Mouse (Mus musculus) liver, postnatal 0 days (tissue): ENCODE data around the gene Chit1. TPM values are rescaled to one million over a fixed set of nuclear protein-coding genes. Genes with fewer than 3 reads are reported as not detected.

ENCODE experiments used
- ATAC-seq: fragments of 200-750 bp; cut with Nextera tagmentation; 2 replicates; pipeline ENCODE4 v1.8.0; 2017; ENCODE audit warnings: mild to moderate bottlenecking, moderate library complexity
- DNase-seq: peaks from one replicate; pipeline ENCODE4 v3.0.0-alpha.2; 2016
- H3K27ac ChIP-seq: fragments of 300-500 bp; sonication (generic); 2 replicates; pipeline ENCODE4 v1.5.1; 2014; ENCODE audit warnings: antibody characterized with exemption, moderate library complexity, mild to moderate bottlenecking, low read depth
- H3K27me3 ChIP-seq: fragments of 300-500 bp; sonication (generic); 2 replicates; pipeline ENCODE4 v1.6.1; 2014; ENCODE audit warnings: low read length, control low read depth, mixed read lengths; ENCODE audit not compliant: insufficient read depth
- H3K36me3 ChIP-seq: fragments of 300-500 bp; sonication (generic); replicated peaks from 2 replicates; pipeline ENCODE4 v1.6.1; 2014; ENCODE audit warnings: mild to moderate bottlenecking, control low read depth, low read length, moderate library complexity, mixed read lengths; ENCODE audit not compliant: insufficient read depth
- H3K4me1 ChIP-seq: fragments of 300-500 bp; sonication (generic); 2 replicates; pipeline ENCODE4 v1.6.1; 2014; ENCODE audit warnings: antibody characterized with exemption, mild to moderate bottlenecking, control low read depth; ENCODE audit not compliant: insufficient read depth
- H3K4me2 ChIP-seq: fragments of 300-500 bp; sonication (generic); 2 replicates; pipeline ENCODE4 v1.6.1; 2014; ENCODE audit warnings: low read depth, mild to moderate bottlenecking, low read length, moderate library complexity, mixed read lengths
- H3K4me3 ChIP-seq: fragments of 300-500 bp; sonication (generic); 2 replicates; pipeline ENCODE4 v1.5.1; 2014; ENCODE audit warnings: low read depth, low read length
- H3K9ac ChIP-seq: fragments of 300-500 bp; sonication (generic); replicated peaks from 2 replicates; pipeline ENCODE4 v1.6.1; 2014; ENCODE audit warnings: mild to moderate bottlenecking, moderate library complexity
- H3K9me3 ChIP-seq: fragments of 300-500 bp; sonication (generic); 2 replicates; pipeline ENCODE4 v1.6.1; 2016; ENCODE audit warnings: mild to moderate bottlenecking, control low read depth, low read length, mixed read lengths
- CTCF ChIP-seq: sonication (generic); IDR thresholded peaks from 2 replicates; pipeline ENCODE4 v1.5.1; 2016; ENCODE audit warnings: antibody characterized with exemption, low read depth
- EP300 ChIP-seq: IDR thresholded peaks from 2 replicates; pipeline ENCODE4 v1.6.1; 2016; ENCODE audit warnings: antibody characterized with exemption, low read depth, mild to moderate bottlenecking
- WGBS: fragments of 180-500 bp; shearing (Covaris S2); extraction: QIAGEN DNeasy Blood & Tissue Kit; methylation state at CpG from one replicate; pipeline ENCODE4 v1.1.7; 2014; ENCODE audit not compliant: insufficient replicate concordance; 5-methylcytosine and 5-hydroxymethylcytosine counted together
- polyA plus RNA-seq: library from polyadenylated mRNA; unstranded; fragments of >200 nt; fragmentation: Nextera tagmentation; extraction: Ambion mirVana; gene quantifications from 2 replicates; pipeline ENCODE4 v1.2.1, GENCODE M21; 2015

The Chit1 gene
- polyA plus RNA-seq, 1 experiment from 2014 or later = 0.26 TPM

- no peak overlapping the region for H3K4me3 ChIP-seq
- H3K36me3 ChIP-seq = no peaks in the 10 kb centered on the region
- ATAC-seq (peak; percentile 98), DNase-seq (peak; percentile 60)
- H3K9ac ChIP-seq = no peak overlapping the region
- H3K27ac ChIP-seq = 0 out of 2 replicates have a peak overlapping the region, but pooled peaks have one; percentile 22
- TF ChIP-seq EP300 = no peak
- no peak for TF ChIP-seq CTCF
- no peak overlapping the region for H3K4me2 ChIP-seq
- H3K4me1 ChIP-seq = peaks cover 8% of the 10 kb centered on the region
- H3K9me3 ChIP-seq = no peaks in the 10 kb centered on the region
- no peaks in the 10 kb centered on the region for H3K27me3 ChIP-seq
- 56% methylated on average over 7 of the region's 7 CpGs for WGBS
Measured at GRCm38 (mm10) chr1:134163476-134163875, 52.4 kb downstream of the Chit1 start.

- H3K27ac ChIP-seq = 0 out of 2 replicates have a peak overlapping the region, but pooled peaks have one; percentile 22
- DNase-seq = no peak
- no peak for ATAC-seq
Measured at GRCm38 (mm10) chr1:134164454-134164853, 53.4 kb downstream of the Chit1 start.

GRCm38 (mm10) chr1:134166547-134166946 lies 55.5 kb downstream of the Chit1 start:
- ATAC-seq (no peak), DNase-seq (no peak)
- no peak overlapping the region for H3K4me3 ChIP-seq
- TF ChIP-seq CTCF (no peak), EP300 (no peak)
- no peaks in the 10 kb centered on the region for H3K9me3 ChIP-seq
- no peak overlapping the region for H3K9ac ChIP-seq
- H3K27me3 ChIP-seq = no peaks in the 10 kb centered on the region
- H3K4me2 ChIP-seq = no peak overlapping the region
- H3K36me3 ChIP-seq = no peaks in the 10 kb centered on the region
- WGBS = 84% methylated on average over 3 of the region's 3 CpGs
- no peak overlapping the region for H3K27ac ChIP-seq
- peaks cover 8% of the 10 kb centered on the region for H3K4me1 ChIP-seq

More at GRCm38 (mm10) chr1:134164454-134164853, 53.4 kb downstream of the Chit1 start:
- Histone ChIP-seq H3K9ac (no peak overlapping the region), H3K4me1 (peaks cover 8% of the 10 kb centered on the region), H3K4me3 (no peak overlapping the region), H3K9me3 (no peaks in the 10 kb centered on the region), H3K27me3 (no peaks in the 10 kb centered on the region), H3K4me2 (no peak overlapping the region), H3K36me3 (no peaks in the 10 kb centered on the region)
- 53% methylated on average over 4 of the region's 4 CpGs for WGBS
- TF ChIP-seq EP300 = no peak

GRCm38 (mm10) chr1:134167416-134168305 lies 56.6 kb downstream of the Chit1 start:
- Histone ChIP-seq H3K4me2 (no peak overlapping the region), H3K9me3 (no peaks in the 10 kb centered on the region)
- WGBS = 51% methylated on average over 14 of the region's 14 CpGs

GRCm38 (mm10) chr1:134168567-134168966 lies 57.5 kb downstream of the Chit1 start:
- no peak overlapping the region for H3K4me2 ChIP-seq
- H3K4me1 ChIP-seq = peaks cover 8% of the 10 kb centered on the region
- no peak for ATAC-seq
- H3K4me3 ChIP-seq = no peak overlapping the region
- no peaks in the 10 kb centered on the region for H3K36me3 ChIP-seq
- WGBS = 42% methylated on average over 3 of the region's 3 CpGs
- DNase-seq = no peak
- no peak overlapping the region for H3K9ac ChIP-seq
- H3K9me3 ChIP-seq = no peaks in the 10 kb centered on the region
- TF ChIP-seq CTCF (no peak), EP300 (no peak)
- H3K27me3 ChIP-seq = no peaks in the 10 kb centered on the region
- no peak overlapping the region for H3K27ac ChIP-seq

More at GRCm38 (mm10) chr1:134167416-134168305, 56.6 kb downstream of the Chit1 start:
- H3K27ac ChIP-seq = no peak overlapping the region
- no peak for TF ChIP-seq EP300
- TF ChIP-seq CTCF = no peak
- H3K4me1 ChIP-seq = peaks cover 8% of the 10 kb centered on the region
- ATAC-seq (no peak), DNase-seq (no peak)
- no peak overlapping the region for H3K9ac ChIP-seq
- no peaks in the 10 kb centered on the region for H3K36me3 ChIP-seq
- no peaks in the 10 kb centered on the region for H3K27me3 ChIP-seq
- H3K4me3 ChIP-seq = no peak overlapping the region

- Histone ChIP-seq H3K9ac (no peak overlapping the region), H3K36me3 (no peaks in the 10 kb centered on the region), H3K4me1 (peaks cover 5% of the 10 kb centered on the region), H3K4me2 (no peak overlapping the region), H3K27me3 (no peaks in the 10 kb centered on the region), H3K9me3 (no peaks in the 10 kb centered on the region), H3K4me3 (no peak overlapping the region), H3K27ac (no peak overlapping the region)
- ATAC-seq (no peak), DNase-seq (no peak)
- 79% methylated on average over 8 of the region's 8 CpGs for WGBS
- TF ChIP-seq EP300 (no peak), CTCF (no peak)
Measured at GRCm38 (mm10) chr1:134168985-134169697, 58.1 kb downstream of the Chit1 start.
